Mouse (Mus musculus) embryo, embryonic 11 days (tissue): ENCODE results near the gene Ceacam14.

ENCODE experiments used
- DNase-seq: peaks from one replicate; pipeline ENCODE4 v3.0.0-alpha.2; 2015

Ceacam14 gene

GRCm38 (mm10) chr7:17812333-17812732 lies at the start of gene Ceacam14:
Ceacam14 (plus strand) TSS chr7:17812633.
- DNase-seq, result no peak
